Mouse (Mus musculus) neutrophil, adult 83 days (primary cell): ENCODE measurements around the gene Prr14. TPM values are rescaled to one million over a fixed set of nuclear protein-coding genes. Genes with fewer than 3 reads are reported as not detected.

Source experiments
- total RNA-seq, 2 experiments: library from RNA; stranded (reverse); gene quantifications; one replicate each; pipeline ENCODE4 v1.2.4; 2023

The Prr14 gene
- 100 to 1,000 TPM; 116 to 133 TPM for total RNA-seq

GRCm38 (mm10) chr7:127459311-127459710, at the start of gene Prr14:
Prr14 (plus strand) TSS chr7:127459611.

GRCm38 (mm10) chr7:127421388-127422191, 37.8 kb upstream of the Prr14 start, which contains the start of gene Zfp688:
Zfp688 (minus strand) TSS chr7:127422068.

DNA sequence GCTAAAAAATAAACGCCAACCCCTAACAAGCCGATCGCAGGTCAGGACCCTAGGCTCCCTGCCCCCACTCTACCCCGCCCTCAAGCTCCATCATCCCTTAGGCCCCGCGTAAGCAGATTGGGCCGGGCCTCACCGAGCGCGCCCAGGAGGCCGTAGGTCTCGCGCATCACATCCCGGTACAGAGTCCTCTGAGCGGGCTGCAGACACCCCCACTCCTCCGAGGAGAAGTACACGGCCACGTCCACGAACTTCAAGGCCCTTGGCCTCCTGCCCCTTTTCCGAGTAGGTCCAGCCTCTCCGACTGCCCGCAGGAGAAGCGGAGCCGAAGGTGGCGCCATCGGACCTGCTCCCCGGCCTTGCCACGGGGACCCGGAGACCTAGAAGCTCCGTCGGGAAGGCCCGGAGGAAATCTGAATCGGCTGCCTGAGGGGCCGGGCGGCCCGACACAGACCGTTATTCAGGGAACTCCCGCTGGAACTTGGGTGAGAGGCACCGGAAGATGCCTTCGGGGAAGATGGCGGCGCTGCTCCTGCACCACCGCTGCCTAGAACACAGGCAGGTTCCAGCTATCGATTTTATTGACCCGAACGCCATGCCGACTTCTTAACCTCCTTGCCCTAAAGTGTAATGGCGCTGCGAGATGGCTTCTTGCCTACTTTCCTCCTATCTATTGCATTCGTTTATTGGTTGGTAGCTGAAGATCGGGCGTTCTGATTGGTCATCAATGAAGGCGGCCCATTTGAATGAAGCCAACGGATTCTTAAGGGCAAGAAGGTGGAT, 10.7 kb upstream of the Prr14 start, which contains the start of gene Zfp689:
Gene Zfp689, minus strand, starts transcription at position 638 of the 780 bp plus-strand sequence.

DNA sequence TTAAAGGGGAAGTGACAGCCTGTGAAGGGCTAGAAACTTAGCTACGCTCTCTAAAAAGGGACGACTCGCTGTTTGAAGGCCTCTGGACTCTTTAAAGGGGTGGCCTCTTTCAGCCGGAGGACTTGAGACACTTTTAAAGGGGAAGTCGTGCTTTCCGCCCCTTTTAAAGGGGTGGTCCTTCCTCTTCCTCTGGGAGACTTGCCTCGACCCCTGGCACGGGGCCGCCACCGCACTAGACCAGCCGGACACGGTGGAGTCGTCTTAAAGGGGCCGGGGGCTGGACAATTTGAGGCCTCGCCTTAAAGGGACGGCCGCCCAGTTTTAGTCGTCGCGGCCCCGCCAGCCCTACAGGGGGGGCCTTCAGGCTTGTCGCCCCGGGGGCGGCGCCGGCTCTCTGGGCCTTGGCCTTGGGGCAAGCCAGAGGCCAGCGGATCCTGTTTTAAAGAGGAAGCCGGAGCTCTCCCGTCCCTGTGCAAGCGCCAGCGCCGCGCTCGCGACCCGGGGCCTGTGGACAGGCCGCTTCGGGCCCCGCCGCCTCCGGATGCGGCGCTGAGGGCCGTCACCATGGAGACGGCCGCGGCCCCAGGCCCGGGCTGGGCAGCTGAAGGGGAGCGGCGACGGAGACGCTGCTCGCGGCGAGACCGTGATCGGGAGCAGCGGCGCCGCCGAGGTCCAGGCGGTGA, 19.4 kb downstream of the Prr14 start, which contains the start of gene Fbrs:
Gene Fbrs, plus strand, starts transcription at position 565 of the 683 bp plus-strand sequence.

GRCm38 (mm10) chr7:127511808-127512230, 52.4 kb downstream of the Prr14 start, which contains the start of gene Srcap:
Srcap (plus strand) TSS chr7:127511983.

DNA sequence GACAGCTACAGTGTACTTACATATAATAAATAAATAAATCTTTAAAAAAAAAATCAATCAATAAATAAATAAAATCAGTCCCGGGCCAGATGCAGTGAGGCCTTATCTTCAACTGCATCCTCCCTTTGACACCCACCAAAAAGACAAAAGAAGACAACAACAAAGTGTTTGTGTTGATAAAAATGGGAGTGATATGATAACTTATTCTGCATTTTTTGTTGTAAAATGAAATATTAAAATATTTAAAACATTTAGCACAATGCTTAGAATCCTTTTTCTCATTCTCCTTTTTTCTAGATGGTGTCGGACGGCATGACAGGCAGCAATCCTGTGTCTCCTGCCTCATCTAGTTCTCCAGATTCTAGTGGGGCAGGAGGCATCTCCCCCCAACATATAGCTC, 59.9 kb downstream of the Prr14 start, which contains the start of gene Gm42715:
Gene Gm42715, plus strand, starts transcription at position 301 of the 400 bp plus-strand sequence.

Other genes starting within 250 kb of the Prr14 start
- 1 to 10 TPM; 4.3 TPM for gene Zfp553, start 226.6 kb upstream of the Prr14 start, total RNA-seq
- gene Sept1, start 226.5 kb upstream of the Prr14 start, total RNA-seq: 100 to 1,000 TPM in 1 of 2 experiments, 10 to 100 TPM in 1; 96.1 to 105 TPM
- 1 to 10 TPM; 4.2 to 7.3 TPM for gene Zfp771, start 215.3 kb upstream of the Prr14 start, total RNA-seq
- 10 to 100 TPM; 21.8 to 27.9 TPM for gene Dctpp1, start 198.9 kb upstream of the Prr14 start, total RNA-seq
- 100 to 1,000 TPM; 117 to 125 TPM for gene Sephs2, start 185.6 kb upstream of the Prr14 start, total RNA-seq
- gene Itgal, start 163.4 kb upstream of the Prr14 start, total RNA-seq: 100 to 1,000 TPM; 190 to 234 TPM
- 1 to 10 TPM; 9.1 to 9.6 TPM for gene Zfp768, start 114.0 kb upstream of the Prr14 start, total RNA-seq
- gene Zfp747, start 83.6 kb upstream of the Prr14 start, total RNA-seq: 1 to 10 TPM; 5.0 to 7.0 TPM
- gene 9130019O22Rik, start 72.4 kb upstream of the Prr14 start, total RNA-seq: 1 to 10 TPM; 2.0 to 3.0 TPM
- gene E430018J23Rik, start 66.0 kb upstream of the Prr14 start, total RNA-seq: 1 to 10 TPM; 1.8 to 2.1 TPM
- gene Zfp764, start 52.8 kb upstream of the Prr14 start, total RNA-seq: 1 to 10 TPM; 2.8 to 3.4 TPM
- gene Zfp688, start 37.5 kb upstream of the Prr14 start, total RNA-seq: 10 to 100 TPM; 10.7 to 13.4 TPM
- gene Zfp689, start 10.5 kb upstream of the Prr14 start, total RNA-seq: 1 to 10 TPM; 1.7 to 2.1 TPM
- gene Fbrs, start 19.6 kb downstream of the Prr14 start, total RNA-seq: 100 to 1,000 TPM; 191 to 224 TPM
- 10 to 100 TPM; 76.3 to 81.4 TPM for gene Srcap, start 52.4 kb downstream of the Prr14 start, total RNA-seq
- gene Gm42715, start 60.0 kb downstream of the Prr14 start, total RNA-seq: 10 to 100 TPM; 16.2 to 19.6 TPM
- gene Tmem265, start 101.8 kb downstream of the Prr14 start, total RNA-seq: not detected
- gene Phkg2, start 113.7 kb downstream of the Prr14 start, total RNA-seq: 10 to 100 TPM; 80.4 to 86.3 TPM
- gene Ccdc189, start 129.0 kb downstream of the Prr14 start, total RNA-seq: 10 to 100 TPM; 14.8 to 25.9 TPM
- gene Rnf40, start 129.2 kb downstream of the Prr14 start, total RNA-seq: 100 to 1,000 TPM; 149 to 150 TPM
- gene Zfp629, start 156.2 kb downstream of the Prr14 start, total RNA-seq: 1 to 10 TPM; 3.2 to 4.7 TPM
- 10 to 100 TPM; 30.6 to 36.2 TPM for gene Bcl7c, start 249.3 kb downstream of the Prr14 start, total RNA-seq